Mouse (Mus musculus): ENCODE data around the gene Irak3. TPM values are rescaled to one million over a fixed set of nuclear protein-coding genes. Genes with fewer than 3 reads are reported as not detected.
"Not testable (repeated sequence)": the region's sequence is repeated elsewhere in the genome, so short reads cannot be mapped to it uniquely, and the experiment has no call there.

The Irak3 gene
- polyA plus RNA-seq, 1 experiment from 2014 or later = 1.6 TPM

GRCm38 (mm10) chr10:120113980-120114379, 88.0 kb downstream of the Irak3 start:
- Histone ChIP-seq H3K4me1 (ENCODE audit: insufficient read depth, low read depth, low read length) (no peaks in the 10 kb centered on the region), H3K36me3 (ENCODE audit: insufficient read depth, low read length) (no peaks in the 10 kb centered on the region), H3K27me3 (replicated peaks; ENCODE audit: insufficient read depth, low read length) (no peaks in the 10 kb centered on the region), H3K9me3 (ENCODE audit: low read length) (no peaks in the 10 kb centered on the region), H3K9ac (replicated peaks; ENCODE audit: low read depth) (no peak overlapping the region), H3K4me2 (replicated peaks; ENCODE audit: low read depth, low read length) (no peak overlapping the region), H3K4me3 (ENCODE audit: low read depth, low read length) (no peak overlapping the region), H3K27ac (ENCODE audit: low read length) (no peak overlapping the region)
- 82% methylated on average over 6 of the region's 6 CpGs for WGBS
- no peak for ATAC-seq
- no peak for DNase-seq (ENCODE audit: low spot score)
- TF ChIP-seq CTCF (IDR thresholded peaks at IDR 0.05) (no peak), EP300 (IDR thresholded peaks at IDR 0.05) (no peak)

- H3K27me3 ChIP-seq (replicated peaks; ENCODE audit: insufficient read depth, low read length); H3K9me3 ChIP-seq (ENCODE audit: low read length); H3K4me1 ChIP-seq (ENCODE audit: insufficient read depth, low read depth, low read length); H3K9ac ChIP-seq (replicated peaks; ENCODE audit: low read depth); ATAC-seq; DNase-seq (ENCODE audit: low spot score); H3K36me3 ChIP-seq (ENCODE audit: insufficient read depth, low read length): not testable (repeated sequence)
- WGBS = 54% methylated on average over 9 of the region's 9 CpGs
- Histone ChIP-seq H3K4me3 (ENCODE audit: low read depth, low read length) (peak overlapping the region; percentile 75; the same call in 1 of the 2 replicates), H3K4me2 (replicated peaks; ENCODE audit: low read depth, low read length) (peak overlapping the region; percentile 80), H3K27ac (ENCODE audit: low read length) (peak overlapping the region; percentile 14; the same call in 1 of the 2 replicates)
These were observed 88.4 kb downstream of the Irak3 start for GRCm38 (mm10) chr10:120113482-120113881.

- Histone ChIP-seq H3K4me2 (replicated peaks; ENCODE audit: low read depth, low read length) (peak within 1 kb of the TSS; percentile 80), H3K36me3 (ENCODE audit: insufficient read depth, low read length) (no peaks in the 10 kb centered on the region), H3K27ac (ENCODE audit: low read length) (peak within 1 kb of the TSS; percentile 75), H3K4me1 (ENCODE audit: insufficient read depth, low read depth, low read length) (no peaks in the 10 kb centered on the region), H3K4me3 (ENCODE audit: low read depth, low read length) (peak within 1 kb of the TSS; percentile 75), H3K27me3 (replicated peaks; ENCODE audit: insufficient read depth, low read length) (no peaks in the 10 kb centered on the region), H3K9ac (replicated peaks; ENCODE audit: low read depth) (peak within 1 kb of the TSS; percentile 62), H3K9me3 (ENCODE audit: low read length) (no peaks in the 10 kb centered on the region)
- ATAC-seq (peak; percentile 100), DNase-seq (ENCODE audit: low spot score) (peak; percentile 96)
- WGBS = 2% methylated on average over 54 of the region's 55 CpGs
- TF ChIP-seq CTCF (IDR thresholded peaks at IDR 0.05) (no peak), EP300 (IDR thresholded peaks at IDR 0.05) (no peak)
These were observed 89.2 kb downstream of the Irak3 start, which contains the start of gene Helb for GRCm38 (mm10) chr10:120112507-120113396. Gene Helb, minus strand, starts transcription at chr10:120112987.

GRCm38 (mm10) chr10:120111691-120112319, 90.1 kb downstream of the Irak3 start:
- H3K27ac ChIP-seq (ENCODE audit: low read length) = no peak overlapping the region
- peak overlapping the region; percentile 75 for H3K4me3 ChIP-seq (ENCODE audit: low read depth, low read length)
- ATAC-seq = no peak
- no peaks in the 10 kb centered on the region for H3K9me3 ChIP-seq (ENCODE audit: low read length)
- H3K4me2 ChIP-seq (replicated peaks; ENCODE audit: low read depth, low read length) = peak overlapping the region; percentile 80
- H3K27me3 ChIP-seq (replicated peaks; ENCODE audit: insufficient read depth, low read length) = no peaks in the 10 kb centered on the region
- no peaks in the 10 kb centered on the region for H3K4me1 ChIP-seq (ENCODE audit: insufficient read depth, low read depth, low read length)
- DNase-seq (ENCODE audit: low spot score) = no peak
- WGBS = 80% methylated on average over 3 of the region's 3 CpGs
- TF ChIP-seq EP300 (IDR thresholded peaks at IDR 0.05) (no peak), CTCF (IDR thresholded peaks at IDR 0.05) (peak; percentile 26; the same call in 1 of the 2 replicates)
- H3K36me3 ChIP-seq (ENCODE audit: insufficient read depth, low read length) = no peaks in the 10 kb centered on the region
- H3K9ac ChIP-seq (replicated peaks; ENCODE audit: low read depth) = no peak overlapping the region; the same call in 1 of the 2 replicates

GRCm38 (mm10) chr10:120100806-120101205, 101.1 kb downstream of the Irak3 start:
- DNase-seq (ENCODE audit: low spot score) (no peak), ATAC-seq (no peak)
- Histone ChIP-seq H3K9me3 (ENCODE audit: low read length) (no peaks in the 10 kb centered on the region), H3K27me3 (replicated peaks; ENCODE audit: insufficient read depth, low read length) (no peaks in the 10 kb centered on the region), H3K27ac (ENCODE audit: low read length) (no peak overlapping the region), H3K4me1 (ENCODE audit: insufficient read depth, low read depth, low read length) (no peaks in the 10 kb centered on the region), H3K9ac (replicated peaks; ENCODE audit: low read depth) (no peak overlapping the region), H3K4me3 (ENCODE audit: low read depth, low read length) (no peak overlapping the region), H3K4me2 (replicated peaks; ENCODE audit: low read depth, low read length) (no peak overlapping the region), H3K36me3 (ENCODE audit: insufficient read depth, low read length) (peaks cover 5% of the 10 kb centered on the region; the same call in 1 of the 2 replicates)
- TF ChIP-seq CTCF (IDR thresholded peaks at IDR 0.05) (no peak), EP300 (IDR thresholded peaks at IDR 0.05) (no peak)
- 81% methylated on average over 1 of the region's 1 CpGs for WGBS

- Histone ChIP-seq H3K27ac (ENCODE audit: low read length) (no peak overlapping the region), H3K4me3 (ENCODE audit: low read depth, low read length) (no peak overlapping the region), H3K9ac (replicated peaks; ENCODE audit: low read depth) (no peak overlapping the region), H3K36me3 (ENCODE audit: insufficient read depth, low read length) (no peaks in the 10 kb centered on the region), H3K4me1 (ENCODE audit: insufficient read depth, low read depth, low read length) (no peaks in the 10 kb centered on the region), H3K4me2 (replicated peaks; ENCODE audit: low read depth, low read length) (no peak overlapping the region), H3K9me3 (ENCODE audit: low read length) (no peaks in the 10 kb centered on the region), H3K27me3 (replicated peaks; ENCODE audit: insufficient read depth, low read length) (no peaks in the 10 kb centered on the region)
- 53% methylated on average over 5 of the region's 5 CpGs for WGBS
- no peak for TF ChIP-seq CTCF (IDR thresholded peaks at IDR 0.05)
- TF ChIP-seq EP300 (IDR thresholded peaks at IDR 0.05) = no peak
- DNase-seq (ENCODE audit: low spot score) = peak; percentile 56
- peak; percentile 66 for ATAC-seq
These were observed 104.4 kb downstream of the Irak3 start for GRCm38 (mm10) chr10:120097564-120097963.
